Mouse (Mus musculus): Measurements from ENCODE around the gene Csrnp1.

- no peak for TF ChIP-seq CTCF (IDR thresholded peaks at IDR 0.05; ENCODE audit: extremely low read depth, insufficient read depth, insufficient read length, insufficient replicate concordance)
- no peak for TF ChIP-seq POLR2A (IDR thresholded peaks at IDR 0.05; ENCODE audit: low read depth, low read length)
Measured at GRCm38 (mm10) chr9:119950434-119950833, 34.0 kb downstream of the Csrnp1 start.
